Mouse (Mus musculus): Measurements from ENCODE around the gene Duox2. TPM values are rescaled to one million over a fixed set of nuclear protein-coding genes. Genes with fewer than 3 reads are reported as not detected.

Duox2 gene
- polyA plus RNA-seq, 1 experiment from 2014 or later = 0.08 TPM

DNA sequence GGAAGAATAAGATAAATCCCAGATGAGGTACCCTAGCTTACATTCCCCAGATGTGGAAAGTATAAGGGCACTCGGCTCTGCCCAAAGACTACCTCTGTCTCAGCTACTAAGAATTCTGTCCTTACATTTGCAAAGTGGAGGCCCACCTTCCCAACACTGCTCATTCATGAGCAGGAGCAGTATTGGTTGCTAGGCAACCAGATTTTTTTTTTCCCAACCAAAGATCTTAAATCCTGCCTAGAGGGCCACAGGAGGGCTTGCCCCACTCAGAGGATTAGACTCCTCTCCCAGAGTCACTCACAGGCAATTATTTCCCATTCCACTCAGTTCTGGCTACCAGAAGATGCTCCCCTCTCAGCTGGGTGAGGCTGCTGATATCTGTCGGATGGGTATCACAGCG lies 33.6 kb downstream of the Duox2 start:
- ATAC-seq (ENCODE audit: insufficient number of reproducible peaks, insufficient read depth, low FRiP score, low TSS enrichment) = no peak; the same call in 1 of the 2 replicates
- 63% methylated on average over 3 of the region's 3 CpGs for WGBS
- no peaks in the 10 kb centered on the region for H3K9me3 ChIP-seq
- no peaks in the 10 kb centered on the region for H3K36me3 ChIP-seq
- 0 out of 2 replicates have a peak, but pooled peaks cover 3% of the 10 kb centered on the region for H3K4me1 ChIP-seq
- H3K4me3 ChIP-seq = no peak overlapping the region
- no peak overlapping the region for H3K27ac ChIP-seq
- no peak overlapping the region for H3K4me2 ChIP-seq (replicated peaks)
- H3K27me3 ChIP-seq = no peaks in the 10 kb centered on the region
- H3K9ac ChIP-seq = no peak overlapping the region

DNA sequence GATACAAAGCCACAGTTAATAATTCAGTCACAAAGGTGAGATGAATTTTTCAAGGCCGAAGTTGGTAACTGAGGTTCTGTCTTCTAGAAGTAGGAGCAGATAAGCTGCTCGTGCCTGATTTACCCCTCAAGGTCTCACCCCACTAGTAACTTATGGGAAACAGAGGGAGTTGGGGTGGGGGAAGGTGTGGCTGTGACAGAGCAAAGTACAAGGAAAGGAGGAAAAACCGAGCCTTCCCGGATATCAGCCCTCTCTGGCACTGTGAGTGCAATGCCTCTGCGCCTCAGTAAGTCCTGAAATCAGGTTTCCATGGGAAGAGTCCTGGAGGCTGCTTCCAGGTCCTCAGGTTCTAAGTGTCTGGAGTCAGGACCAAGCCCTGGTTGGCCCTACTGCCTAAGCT lies 37.5 kb downstream of the Duox2 start:
- 80% methylated on average over 5 of the region's 5 CpGs for WGBS
- Histone ChIP-seq H3K4me1 (0 out of 2 replicates have a peak, but pooled peaks cover 3% of the 10 kb centered on the region), H3K9ac (no peak overlapping the region), H3K27ac (no peak overlapping the region), H3K4me3 (no peak overlapping the region), H3K4me2 (replicated peaks) (no peak overlapping the region), H3K27me3 (no peaks in the 10 kb centered on the region), H3K9me3 (no peaks in the 10 kb centered on the region), H3K36me3 (no peaks in the 10 kb centered on the region)
- ATAC-seq (ENCODE audit: insufficient number of reproducible peaks, insufficient read depth, low FRiP score, low TSS enrichment) = no peak

DNA sequence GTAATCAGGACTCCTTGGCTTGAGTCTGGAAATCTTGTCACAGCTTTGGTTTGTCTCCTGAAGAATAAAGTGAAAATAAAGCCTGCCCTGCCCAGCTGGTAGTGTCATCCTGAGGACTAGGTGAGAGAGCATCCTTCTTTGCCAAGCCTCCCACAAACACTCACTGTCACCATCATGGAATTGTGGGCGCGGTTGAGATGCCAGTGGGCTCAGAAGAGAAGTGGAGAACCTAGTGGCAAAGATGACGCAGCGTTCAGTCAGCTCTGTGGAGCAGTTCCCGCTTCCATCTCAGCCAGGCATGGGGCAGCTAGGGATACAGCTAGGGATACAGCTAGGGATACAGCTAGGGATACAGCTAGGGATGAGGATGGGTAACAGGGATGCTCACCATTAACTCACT lies 42.3 kb downstream of the Duox2 start:
- no peaks in the 10 kb centered on the region for H3K4me1 ChIP-seq
- H3K27ac ChIP-seq = no peak overlapping the region
- H3K9me3 ChIP-seq = no peaks in the 10 kb centered on the region
- no peaks in the 10 kb centered on the region for H3K36me3 ChIP-seq
- no peaks in the 10 kb centered on the region for H3K27me3 ChIP-seq
- H3K9ac ChIP-seq = no peak overlapping the region
- ATAC-seq (ENCODE audit: insufficient number of reproducible peaks, insufficient read depth, low FRiP score, low TSS enrichment) = no peak
- 94% methylated on average over 5 of the region's 5 CpGs for WGBS
- no peak overlapping the region for H3K4me3 ChIP-seq
- no peak overlapping the region for H3K4me2 ChIP-seq (replicated peaks)

DNA sequence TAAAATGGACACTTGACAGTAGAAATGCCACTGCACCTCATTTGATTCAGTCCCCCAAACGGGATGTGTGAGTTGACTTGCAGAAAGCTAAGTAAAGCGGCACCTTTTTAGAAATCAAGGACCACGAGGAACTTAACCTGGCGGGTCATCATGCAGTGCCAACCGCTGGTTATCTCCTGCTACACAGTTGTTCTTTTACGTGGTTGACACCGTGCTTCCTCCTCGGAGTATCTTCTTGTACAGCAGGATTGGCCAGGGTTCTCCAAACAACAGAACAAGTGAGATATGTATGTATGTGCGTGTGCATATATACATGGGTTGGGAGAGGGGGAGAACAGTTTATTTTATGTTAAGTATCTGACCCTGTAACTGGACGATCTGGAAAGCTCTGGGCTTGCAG lies 50.5 kb downstream of the Duox2 start:
- no peaks in the 10 kb centered on the region for H3K9me3 ChIP-seq
- H3K4me1 ChIP-seq = no peaks in the 10 kb centered on the region
- H3K4me2 ChIP-seq (replicated peaks) = no peak overlapping the region
- H3K27me3 ChIP-seq = no peaks in the 10 kb centered on the region
- ATAC-seq (ENCODE audit: insufficient number of reproducible peaks, insufficient read depth, low FRiP score, low TSS enrichment) = no peak
- 86% methylated on average over 10 of the region's 10 CpGs for WGBS
- H3K4me3 ChIP-seq = no peak overlapping the region
- H3K27ac ChIP-seq = no peak overlapping the region
- no peaks in the 10 kb centered on the region for H3K36me3 ChIP-seq
- H3K9ac ChIP-seq = no peak overlapping the region

DNA sequence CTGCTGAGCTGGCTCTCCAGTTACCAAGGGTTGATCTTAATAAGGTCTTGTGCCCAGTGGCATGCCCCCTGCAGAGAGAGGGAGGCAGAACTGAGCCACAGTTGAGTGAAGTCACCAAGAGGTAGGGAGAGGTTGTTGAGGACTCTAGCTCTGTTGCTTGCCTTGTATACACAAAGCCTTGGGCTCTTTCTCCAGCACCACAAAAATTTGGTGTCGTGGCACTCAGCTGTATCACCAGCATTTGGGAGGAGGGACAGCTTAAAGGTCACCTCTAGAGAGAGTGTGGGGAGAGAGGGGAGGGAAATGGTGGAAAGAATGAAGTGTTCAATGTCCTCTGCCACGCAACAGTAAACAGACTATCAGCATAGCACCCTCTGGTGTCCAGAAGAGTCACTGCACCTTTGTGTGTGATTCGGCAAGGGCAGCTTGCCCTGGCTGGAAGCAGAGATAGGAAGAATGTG lies 54.5 kb downstream of the Duox2 start:
- Histone ChIP-seq H3K27ac (no peak overlapping the region), H3K9ac (no peak overlapping the region), H3K36me3 (no peaks in the 10 kb centered on the region), H3K4me3 (no peak overlapping the region), H3K4me1 (no peaks in the 10 kb centered on the region), H3K27me3 (no peaks in the 10 kb centered on the region), H3K9me3 (no peaks in the 10 kb centered on the region), H3K4me2 (replicated peaks) (no peak overlapping the region)
- whole genome bisulfite sequencing = 4% methylated on average over 3 of the region's 3 CpGs
- ATAC-seq (ENCODE audit: insufficient number of reproducible peaks, insufficient read depth, low FRiP score, low TSS enrichment) = no peak

DNA sequence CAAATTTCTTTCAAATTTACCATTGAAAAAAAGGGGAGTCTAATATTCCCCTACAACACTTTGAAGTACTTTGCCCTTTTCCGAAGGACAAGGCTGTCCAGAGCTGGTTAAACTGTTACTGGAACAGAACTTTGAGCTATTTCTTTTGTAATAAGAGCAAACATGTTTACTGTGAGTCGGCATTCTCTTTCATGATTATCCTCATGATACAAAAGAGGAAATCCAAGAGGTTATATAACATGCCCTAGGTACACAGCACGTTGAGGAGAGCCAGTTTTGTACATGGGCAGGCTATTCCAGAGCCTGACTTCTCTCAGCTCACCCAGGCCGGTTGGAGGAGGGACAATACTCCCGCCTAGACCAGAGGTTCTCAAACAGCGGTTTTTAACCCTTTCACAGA lies 56.3 kb downstream of the Duox2 start:
- no peak overlapping the region for H3K4me3 ChIP-seq
- H3K36me3 ChIP-seq = no peaks in the 10 kb centered on the region
- no peaks in the 10 kb centered on the region for H3K27me3 ChIP-seq
- no peak overlapping the region for H3K9ac ChIP-seq
- ATAC-seq (ENCODE audit: insufficient number of reproducible peaks, insufficient read depth, low FRiP score, low TSS enrichment) = no peak
- 65% methylated on average over 6 of the region's 6 CpGs for WGBS
- no peak overlapping the region for H3K4me2 ChIP-seq (replicated peaks)
- no peaks in the 10 kb centered on the region for H3K9me3 ChIP-seq
- no peak overlapping the region for H3K27ac ChIP-seq
- no peaks in the 10 kb centered on the region for H3K4me1 ChIP-seq

DNA sequence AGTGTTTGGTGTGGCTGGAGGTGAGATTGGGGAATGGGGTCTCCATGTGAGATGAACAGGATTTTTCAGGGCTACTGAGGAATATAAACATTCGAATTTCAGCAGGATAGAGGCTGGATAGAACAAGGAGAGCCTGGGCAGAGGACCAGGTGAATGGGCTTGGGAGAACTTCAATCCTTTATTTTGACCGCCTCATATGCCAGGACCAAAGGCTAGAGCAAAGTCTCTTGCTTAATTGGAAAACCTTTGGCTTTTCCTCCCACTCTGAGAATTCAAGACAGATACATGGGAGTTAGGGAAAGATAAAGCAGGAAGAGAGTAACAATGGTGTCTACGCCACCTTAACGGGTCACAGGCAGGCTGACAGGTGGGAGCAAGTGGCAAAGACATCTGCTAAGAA lies 57.0 kb downstream of the Duox2 start:
- Histone ChIP-seq H3K9me3 (no peaks in the 10 kb centered on the region), H3K9ac (no peak overlapping the region), H3K27ac (no peak overlapping the region), H3K36me3 (no peaks in the 10 kb centered on the region), H3K27me3 (no peaks in the 10 kb centered on the region), H3K4me2 (replicated peaks) (no peak overlapping the region), H3K4me1 (no peaks in the 10 kb centered on the region), H3K4me3 (no peak overlapping the region)
- no peak for ATAC-seq (ENCODE audit: insufficient number of reproducible peaks, insufficient read depth, low FRiP score, low TSS enrichment)
- WGBS = 80% methylated on average over 4 of the region's 4 CpGs

DNA sequence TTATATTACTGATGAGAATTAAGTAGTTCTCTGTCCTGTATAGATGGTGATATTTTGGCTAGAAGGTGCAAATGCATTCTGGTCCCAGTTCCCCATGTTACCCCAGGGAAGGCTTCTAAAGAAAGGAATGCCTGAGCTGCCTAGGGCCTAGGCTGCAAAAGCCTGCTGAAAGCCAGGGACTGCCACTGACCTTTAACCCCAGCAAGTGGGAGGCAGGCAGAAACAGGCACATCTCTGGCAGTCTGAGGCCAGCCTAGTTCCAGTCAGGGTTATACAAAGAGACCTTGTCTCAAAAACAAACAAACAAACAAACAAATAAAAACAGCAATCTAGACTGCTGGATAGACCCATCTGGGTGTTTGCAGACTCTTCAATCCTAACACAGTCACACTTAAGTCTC lies 57.5 kb downstream of the Duox2 start:
- Histone ChIP-seq H3K4me1 (no peaks in the 10 kb centered on the region), H3K9ac (no peak overlapping the region), H3K9me3 (no peaks in the 10 kb centered on the region), H3K27me3 (no peaks in the 10 kb centered on the region), H3K27ac (no peak overlapping the region), H3K4me2 (replicated peaks) (no peak overlapping the region), H3K4me3 (no peak overlapping the region), H3K36me3 (no peaks in the 10 kb centered on the region)
- no peak for ATAC-seq (ENCODE audit: insufficient number of reproducible peaks, insufficient read depth, low FRiP score, low TSS enrichment)

DNA sequence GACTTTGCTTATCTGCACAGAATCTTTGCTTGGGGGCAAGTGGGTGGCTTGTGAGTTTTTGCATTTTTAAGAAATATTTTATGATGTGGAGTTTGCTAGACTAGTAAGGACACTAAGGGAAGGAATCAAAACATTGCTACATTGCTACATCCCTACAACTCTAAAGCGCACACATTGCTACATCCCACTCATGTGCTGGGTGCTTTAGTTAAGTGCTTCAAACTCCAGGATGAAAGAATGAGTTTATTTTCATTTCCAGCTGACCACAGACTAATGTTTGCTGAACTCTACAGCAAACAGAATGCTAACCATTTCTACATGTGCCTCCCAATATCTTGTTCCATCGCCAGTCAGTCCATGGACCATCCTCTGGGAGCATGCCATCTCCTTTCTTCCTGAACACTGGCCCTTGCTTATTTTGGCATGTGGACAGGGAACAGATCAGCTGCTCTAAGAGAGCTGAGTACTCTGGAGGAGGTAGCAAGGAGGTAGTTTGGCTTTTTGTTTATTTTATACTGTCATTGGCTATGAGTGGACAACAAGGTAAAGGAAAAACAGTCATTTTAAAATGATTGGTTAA lies 60.3 kb downstream of the Duox2 start:
- Histone ChIP-seq H3K9ac (no peak overlapping the region), H3K4me1 (no peaks in the 10 kb centered on the region; the same call in 1 of the 2 replicates), H3K4me2 (replicated peaks) (no peak overlapping the region), H3K9me3 (no peaks in the 10 kb centered on the region), H3K4me3 (no peak overlapping the region), H3K36me3 (no peaks in the 10 kb centered on the region), H3K27me3 (no peaks in the 10 kb centered on the region), H3K27ac (no peak overlapping the region)
- no peak for ATAC-seq (ENCODE audit: insufficient number of reproducible peaks, insufficient read depth, low FRiP score, low TSS enrichment)
- 92% methylated on average over 2 of the region's 2 CpGs for WGBS

DNA sequence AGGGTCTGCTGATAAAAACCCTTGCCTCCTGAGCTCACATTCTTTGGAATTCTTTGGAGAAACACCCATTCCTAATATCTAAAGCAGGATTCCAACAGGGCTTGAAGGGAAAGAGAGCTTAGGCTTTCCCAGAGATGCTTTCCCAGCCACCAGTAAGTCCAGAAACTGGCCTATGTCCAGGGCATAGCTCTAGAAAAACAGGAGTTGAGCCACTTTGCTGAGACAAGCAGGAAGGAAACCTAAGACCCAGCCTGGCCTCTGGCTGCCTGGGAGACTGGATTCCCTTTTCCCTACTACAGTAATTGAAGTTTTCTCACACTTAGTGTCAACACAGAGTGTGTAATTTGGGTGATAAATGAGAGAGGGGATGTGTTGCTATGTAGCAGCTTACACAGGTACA lies 61.9 kb downstream of the Duox2 start:
- Histone ChIP-seq H3K9ac (no peak overlapping the region), H3K4me1 (no peaks in the 10 kb centered on the region; the same call in 1 of the 2 replicates), H3K4me2 (replicated peaks) (no peak overlapping the region)

DNA sequence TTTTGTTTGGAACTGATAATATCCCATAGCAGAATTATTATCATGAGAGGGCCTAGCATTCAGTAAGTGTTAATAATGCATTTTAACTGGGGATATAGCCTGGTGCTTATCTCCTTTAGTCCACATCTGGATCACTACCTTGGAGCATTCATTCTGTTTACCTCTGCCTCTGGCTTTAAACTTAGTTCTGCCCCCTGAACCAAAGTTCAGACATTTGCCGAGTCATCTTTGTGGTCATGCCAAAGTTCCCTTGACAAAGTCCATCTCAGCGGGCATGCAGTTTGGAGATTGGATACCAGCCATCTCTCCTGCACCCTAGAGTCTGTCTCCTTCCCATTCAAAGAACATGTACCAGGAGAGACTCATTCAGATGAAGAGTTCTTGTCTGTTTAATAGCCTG lies 62.8 kb downstream of the Duox2 start:
- WGBS = 81% methylated on average over 2 of the region's 2 CpGs
- no peaks in the 10 kb centered on the region; the same call in 1 of the 2 replicates for H3K4me1 ChIP-seq
- H3K4me3 ChIP-seq = peak overlapping the region; percentile 47; the same call in 1 of the 2 replicates
- peak overlapping the region; percentile 90 for H3K4me2 ChIP-seq (replicated peaks)
- H3K27me3 ChIP-seq = no peaks in the 10 kb centered on the region
- no peak overlapping the region for H3K9ac ChIP-seq
- H3K27ac ChIP-seq = no peak overlapping the region
- ATAC-seq (ENCODE audit: insufficient number of reproducible peaks, insufficient read depth, low FRiP score, low TSS enrichment) = no peak
- H3K36me3 ChIP-seq = no peaks in the 10 kb centered on the region
- H3K9me3 ChIP-seq = no peaks in the 10 kb centered on the region

More for the DNA sequence above, 61.9 kb downstream of the Duox2 start:
- H3K36me3 ChIP-seq = no peaks in the 10 kb centered on the region
- H3K9me3 ChIP-seq = no peaks in the 10 kb centered on the region
- H3K27ac ChIP-seq = no peak overlapping the region
- H3K27me3 ChIP-seq = no peaks in the 10 kb centered on the region
- no peak for ATAC-seq (ENCODE audit: insufficient number of reproducible peaks, insufficient read depth, low FRiP score, low TSS enrichment)
- H3K4me3 ChIP-seq = no peak overlapping the region

DNA sequence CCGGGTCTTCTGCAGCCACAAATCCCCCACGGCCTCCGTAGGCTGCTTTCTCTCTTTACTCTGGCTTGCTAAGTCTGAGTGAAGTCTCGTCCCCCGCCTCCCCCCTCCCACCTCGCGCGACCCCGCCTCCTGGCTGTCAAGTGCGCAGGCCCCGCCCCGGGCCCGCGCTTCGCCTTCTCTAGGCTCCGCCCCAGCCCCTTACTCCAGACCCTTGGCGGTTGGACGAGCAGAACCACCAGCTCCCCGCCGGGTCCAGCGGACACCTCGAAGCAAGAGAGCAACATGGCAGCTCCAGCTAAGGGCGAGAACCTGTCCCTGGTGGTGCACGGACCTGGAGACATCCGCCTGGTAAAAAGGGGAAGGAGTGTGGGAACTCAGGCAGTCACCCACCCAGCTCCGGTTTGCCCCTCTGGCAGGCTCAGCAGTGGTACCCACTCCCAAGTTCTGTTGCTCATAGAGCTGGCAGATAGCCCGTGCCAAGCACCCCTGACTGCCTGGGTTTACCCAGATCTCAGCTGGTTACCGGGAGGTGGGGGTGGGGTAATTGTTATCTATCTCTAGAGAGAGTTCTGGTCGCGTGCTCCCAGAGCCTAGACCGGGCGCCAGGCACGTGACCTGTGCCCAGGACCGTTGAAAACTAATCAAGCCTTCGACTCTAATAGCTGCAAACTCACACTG lies 63.5 kb downstream of the Duox2 start, which contains the start of gene Sord:
Gene Sord (plus strand): TSS at position 139 of the 678 bp plus-strand sequence.
- Histone ChIP-seq H3K9me3 (no peaks in the 10 kb centered on the region), H3K27me3 (no peaks in the 10 kb centered on the region), H3K4me1 (no peaks in the 10 kb centered on the region; the same call in 1 of the 2 replicates), H3K9ac (peak within 1 kb of the TSS; percentile 31), H3K27ac (peak within 1 kb of the TSS; percentile 72), H3K4me3 (peak within 1 kb of the TSS; percentile 47), H3K36me3 (no peaks in the 10 kb centered on the region), H3K4me2 (replicated peaks) (peak within 1 kb of the TSS; percentile 90)
- peak; percentile 92 for ATAC-seq (ENCODE audit: insufficient number of reproducible peaks, insufficient read depth, low FRiP score, low TSS enrichment)
- WGBS = 1% methylated on average over 35 of the region's 35 CpGs
